Mouse (Mus musculus) intestine, embryonic 16.5 days (tissue): ENCODE data around the gene Olfr1308. TPM values are rescaled to one million over a fixed set of nuclear protein-coding genes. Genes with fewer than 3 reads are reported as not detected.

Source experiments
- ATAC-seq: fragments of 200-750 bp; cut with Nextera tagmentation; 2 replicates; pipeline ENCODE4 v1.8.0; 2017; ENCODE audit warnings: moderate TSS enrichment, moderate library complexity
- H3K27ac ChIP-seq: fragments of 300-500 bp; sonication (generic); 2 replicates; pipeline ENCODE4 v1.5.1; 2014; ENCODE audit warnings: mild to moderate bottlenecking, low read length
- H3K27me3 ChIP-seq: fragments of 300-500 bp; sonication (generic); replicated peaks from 2 replicates; pipeline ENCODE4 v1.6.1; 2014; ENCODE audit warnings: low read length, control low read depth, mixed read lengths; ENCODE audit not compliant: control insufficient read depth, insufficient read depth
- H3K36me3 ChIP-seq: fragments of 300-500 bp; sonication (generic); 2 replicates; pipeline ENCODE4 v1.6.1; 2014; ENCODE audit warnings: low read length, control low read depth; ENCODE audit not compliant: control insufficient read depth, insufficient read depth
- H3K4me1 ChIP-seq: fragments of 300-500 bp; sonication (generic); 2 replicates; pipeline ENCODE4 v1.6.1; 2014; ENCODE audit warnings: low read length, control low read depth, mixed read lengths; ENCODE audit not compliant: control insufficient read depth, insufficient read depth
- H3K4me2 ChIP-seq: fragments of 300-500 bp; sonication (generic); 2 replicates; pipeline ENCODE4 v1.6.1; 2014; ENCODE audit warnings: low read depth, low read length, control low read depth
- H3K4me3 ChIP-seq: fragments of 300-500 bp; sonication (generic); 2 replicates; pipeline ENCODE4 v1.5.1; 2014; ENCODE audit warnings: mild to moderate bottlenecking, low read length
- H3K9ac ChIP-seq: fragments of 300-500 bp; sonication (generic); 2 replicates; pipeline ENCODE4 v1.6.1; 2014; ENCODE audit warnings: low read depth, low read length
- H3K9me3 ChIP-seq: fragments of 300-500 bp; sonication (generic); 2 replicates; pipeline ENCODE4 v1.6.1; 2016; ENCODE audit warnings: low read length, control low read depth; ENCODE audit not compliant: control insufficient read depth
- whole genome bisulfite sequencing: fragments of 180-500 bp; shearing (Covaris S2); extraction: QIAGEN DNeasy Blood & Tissue Kit; methylation state at CpG from one replicate; pipeline ENCODE4 v1.1.7; 2014; 5-methylcytosine and 5-hydroxymethylcytosine counted together
- polyA plus RNA-seq: library from polyadenylated mRNA; unstranded; fragments of >200 nt; fragmentation: Nextera tagmentation; extraction: Ambion mirVana; gene quantifications from 2 replicates; pipeline ENCODE4 v1.2.1, GENCODE M21; 2015

The Olfr1308 gene
- not detected in 2 replicates for polyA plus RNA-seq

GRCm38 (mm10) chr2:111964844-111965243, at the start of gene Olfr1308:
TSS of gene Olfr1308 (minus strand) at chr2:111964944.
- Histone ChIP-seq H3K36me3 (no peaks in the 10 kb centered on the region), H3K9ac (no peak within 1 kb of the TSS), H3K27ac (no peak within 1 kb of the TSS), H3K4me3 (no peak within 1 kb of the TSS), H3K4me1 (no peaks in the 10 kb centered on the region), H3K4me2 (no peak within 1 kb of the TSS), H3K27me3 (no peaks in the 10 kb centered on the region), H3K9me3 (no peaks in the 10 kb centered on the region)
- WGBS, result 47% methylated on average over 1 of the region's 1 CpGs
- no peak for ATAC-seq

GRCm38 (mm10) chr2:112012608-112013007, 47.9 kb upstream of the Olfr1308 start, which contains the start of gene Olfr1310:
TSS of gene Olfr1310 (minus strand) at chr2:112012708.
- Histone ChIP-seq H3K27ac (no peak within 1 kb of the TSS), H3K4me2 (no peak within 1 kb of the TSS), H3K9me3 (no peaks in the 10 kb centered on the region), H3K27me3 (no peaks in the 10 kb centered on the region), H3K36me3 (no peaks in the 10 kb centered on the region), H3K4me3 (no peak within 1 kb of the TSS), H3K9ac (no peak within 1 kb of the TSS), H3K4me1 (no peaks in the 10 kb centered on the region)
- no peak for ATAC-seq

DNA sequence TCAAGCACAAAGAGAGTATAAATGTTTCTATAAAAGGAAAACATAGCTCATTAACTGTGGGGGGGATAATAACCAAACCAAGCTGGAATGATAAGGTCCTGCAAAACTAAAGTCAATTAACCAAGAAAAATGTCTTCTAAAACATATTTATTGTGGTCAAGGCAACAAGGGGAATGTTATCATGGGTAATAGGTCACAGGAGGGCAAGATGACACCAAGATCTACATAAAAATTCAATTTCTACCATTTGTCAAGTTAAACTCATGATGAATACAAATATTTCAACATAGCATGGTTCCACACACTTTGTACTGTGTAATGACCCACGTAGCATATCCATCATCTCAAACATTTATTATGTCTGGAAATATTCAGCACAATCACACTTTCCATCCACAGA, 25.4 kb upstream of the Olfr1308 start, which contains the start of gene Olfr1309:
Gene Olfr1309 (minus strand): TSS at position 101 of the 400 bp plus-strand sequence.
- Histone ChIP-seq H3K36me3 (no peaks in the 10 kb centered on the region), H3K9me3 (no peaks in the 10 kb centered on the region), H3K27me3 (no peaks in the 10 kb centered on the region), H3K27ac (no peak within 1 kb of the TSS), H3K4me3 (no peak within 1 kb of the TSS), H3K9ac (no peak within 1 kb of the TSS), H3K4me1 (no peaks in the 10 kb centered on the region), H3K4me2 (no peak within 1 kb of the TSS)
- 53% methylated on average over 1 of the region's 1 CpGs for WGBS
- no peak for ATAC-seq

- WGBS, result 82% methylated on average over 1 of the region's 1 CpGs
- Histone ChIP-seq H3K4me2 (no peak within 1 kb of the TSS), H3K4me3 (no peak within 1 kb of the TSS), H3K9ac (no peak within 1 kb of the TSS), H3K36me3 (no peaks in the 10 kb centered on the region), H3K27ac (no peak within 1 kb of the TSS), H3K27me3 (no peaks in the 10 kb centered on the region), H3K9me3 (no peaks in the 10 kb centered on the region), H3K4me1 (no peaks in the 10 kb centered on the region)
- ATAC-seq, result no peak
Measured at GRCm38 (mm10) chr2:111949340-111949739, 15.4 kb downstream of the Olfr1308 start, which contains the start of gene Olfr1307. TSS of gene Olfr1307 (minus strand) at chr2:111949440.

DNA sequence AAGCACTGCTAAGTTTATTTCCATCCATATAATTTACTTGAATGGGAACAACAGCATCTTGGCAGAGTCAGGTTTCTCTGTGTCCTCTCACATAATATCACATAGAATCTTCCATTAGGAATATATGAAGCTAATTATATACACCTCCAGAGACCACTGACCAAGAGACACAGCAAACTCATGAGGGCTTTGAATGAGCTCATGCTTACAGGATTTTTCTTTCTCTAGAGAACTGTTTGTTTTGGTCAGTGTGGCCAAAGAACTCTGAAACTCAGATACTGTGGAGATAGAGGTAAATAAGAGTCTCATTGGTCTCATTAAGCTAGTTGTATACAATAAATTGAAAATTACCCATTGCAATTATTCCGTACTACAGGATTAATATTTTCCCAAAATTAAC, 48.6 kb downstream of the Olfr1308 start, which contains the start of gene Olfr1306:
Gene Olfr1306 (minus strand): TSS at position 101 of the 400 bp plus-strand sequence.
- Histone ChIP-seq H3K9ac (no peak within 1 kb of the TSS), H3K27ac (no peak within 1 kb of the TSS), H3K4me3 (no peak within 1 kb of the TSS), H3K36me3 (no peaks in the 10 kb centered on the region), H3K4me2 (no peak within 1 kb of the TSS), H3K4me1 (no peaks in the 10 kb centered on the region), H3K27me3 (no peaks in the 10 kb centered on the region), H3K9me3 (no peaks in the 10 kb centered on the region)
- ATAC-seq, result no peak
- WGBS, result 82% methylated on average over 1 of the region's 1 CpGs

Other genes with a start within 250 kb of the Olfr1308 start
- not detected in 2 replicates for gene Olfr1301, start 213.9 kb downstream of the Olfr1308 start, polyA plus RNA-seq
- gene Olfr1302, start 187.5 kb downstream of the Olfr1308 start, polyA plus RNA-seq, result not detected in 2 replicates
- gene Olfr1303, start 144.6 kb downstream of the Olfr1308 start, polyA plus RNA-seq, result not detected in 2 replicates
- gene Olfr1305, start 87.8 kb downstream of the Olfr1308 start, polyA plus RNA-seq, result not detected in 2 replicates
- not detected in 2 replicates for gene Olfr1306, start 48.7 kb downstream of the Olfr1308 start, polyA plus RNA-seq
- not detected in 2 replicates for gene Olfr1307, start 15.5 kb downstream of the Olfr1308 start, polyA plus RNA-seq
- not detected in 2 replicates for gene Olfr1309, start 25.3 kb upstream of the Olfr1308 start, polyA plus RNA-seq
- gene Olfr1310, start 47.8 kb upstream of the Olfr1308 start, polyA plus RNA-seq, result not detected in 2 replicates
- not detected in 2 replicates for gene Olfr1311, start 59.5 kb upstream of the Olfr1308 start, polyA plus RNA-seq
- not detected in 2 replicates for gene Olfr1312, start 85.3 kb upstream of the Olfr1308 start, polyA plus RNA-seq
- gene Olfr1313, start 112.9 kb upstream of the Olfr1308 start, polyA plus RNA-seq, result not detected in 2 replicates
- not detected in 2 replicates for gene Olfr1314, start 131.8 kb upstream of the Olfr1308 start, polyA plus RNA-seq
- not detected in 2 replicates for gene Olfr1315-ps1, start 150.5 kb upstream of the Olfr1308 start, polyA plus RNA-seq
- gene Olfr1316, start 170.0 kb upstream of the Olfr1308 start, polyA plus RNA-seq, result not detected in 2 replicates
- gene Olfr1317, start 175.4 kb upstream of the Olfr1308 start, polyA plus RNA-seq, result not detected in 2 replicates
- gene Olfr1318, start 189.3 kb upstream of the Olfr1308 start, polyA plus RNA-seq, result not detected in 2 replicates